Mouse (Mus musculus) skeletal muscle tissue, adult 2 months (tissue): Measurements from ENCODE around the gene Rpl35a.
A peak's percentile ranks its signal among the peaks of the same experiment; 100 is the strongest.
"Not testable (repeated sequence)": the region's sequence is repeated elsewhere in the genome, so short reads cannot be mapped to it uniquely, and the experiment has no call there.

Experiments used
- DNase-seq: peaks from one replicate; pipeline ENCODE4 v3.0.0-alpha.2; 2012; ENCODE audit warnings: low read depth, low spot score

Gene Rpl35a

DNA sequence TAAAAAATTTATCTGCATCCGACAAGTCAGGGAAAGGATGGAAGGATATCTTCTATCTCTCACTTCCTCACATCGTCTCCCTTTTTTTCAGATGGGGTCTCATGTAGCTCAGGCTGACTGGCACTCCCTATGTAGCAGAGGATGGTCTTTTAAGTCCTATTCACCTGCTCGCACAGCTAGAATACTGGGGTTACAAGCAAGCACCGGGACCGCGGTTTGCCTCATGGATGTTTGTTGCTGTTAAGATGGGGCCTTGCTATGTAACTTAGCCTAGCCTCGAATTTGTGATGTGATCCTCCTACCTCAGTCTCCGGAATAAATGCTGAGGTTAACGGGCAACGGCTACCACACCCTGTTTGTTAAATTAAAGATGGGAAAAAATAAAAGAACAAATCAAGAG, 598 bp upstream of the Rpl35a start:
- DNase-seq = no peak

DNA sequence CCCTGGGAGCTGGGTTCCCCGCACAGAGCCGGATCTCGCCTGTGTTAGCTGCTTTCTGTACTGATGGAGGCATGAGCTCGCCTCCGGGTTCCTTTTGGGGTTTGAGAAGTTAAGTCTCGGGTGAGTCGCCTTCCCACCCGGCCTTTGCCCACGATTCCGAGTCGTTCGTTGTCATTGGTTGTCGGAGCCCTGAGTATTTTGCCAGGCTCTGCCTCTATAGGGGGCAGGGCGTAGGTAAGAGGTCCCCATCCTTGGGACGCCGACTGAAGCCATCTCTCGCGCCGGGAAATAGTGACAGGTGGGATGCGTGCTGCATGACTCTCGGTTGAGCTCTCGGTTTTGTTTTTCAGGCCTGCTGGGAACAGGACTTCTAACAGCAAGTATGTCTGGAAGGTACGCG, 533 bp downstream of the Rpl35a start:
- DNase-seq = no peak

DNA sequence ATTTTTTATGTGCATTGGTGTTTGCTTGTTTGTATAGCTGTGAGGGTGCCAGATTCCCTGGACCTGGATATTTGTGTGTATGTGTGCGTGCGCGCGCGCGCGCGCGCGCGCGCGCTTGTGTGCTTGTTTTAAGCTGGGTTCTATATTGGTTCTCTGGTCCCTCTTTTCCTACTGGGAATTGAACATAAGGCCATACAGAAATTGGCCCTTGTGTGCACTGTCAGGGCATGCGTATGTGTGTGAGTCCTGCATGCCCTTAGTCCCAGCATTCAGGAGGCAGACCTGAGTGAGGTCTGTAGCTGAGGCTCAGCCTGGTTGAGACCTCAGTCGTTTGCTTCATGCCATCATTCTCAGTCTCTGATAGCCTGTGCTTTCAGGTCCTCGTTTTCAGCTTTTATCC, 1.8 kb downstream of the Rpl35a start:
- no peak for DNase-seq

DNA sequence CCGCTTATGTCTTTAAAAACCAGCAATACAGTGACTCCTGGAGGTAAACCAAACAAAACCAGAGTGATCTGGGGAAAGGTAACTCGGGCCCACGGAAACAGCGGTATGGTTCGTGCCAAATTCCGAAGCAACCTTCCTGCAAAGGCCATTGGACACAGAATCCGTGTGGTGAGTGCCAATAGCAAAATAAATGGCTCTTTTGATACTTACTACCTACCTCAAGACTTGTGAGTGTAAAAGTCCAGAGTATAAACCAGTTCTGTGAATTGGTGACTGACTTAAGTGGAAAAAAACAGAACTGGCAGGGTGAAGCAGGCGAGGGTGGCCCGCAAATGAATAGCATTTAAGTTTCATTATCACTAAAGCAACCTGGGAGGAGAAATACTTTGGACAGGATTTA, 2.4 kb downstream of the Rpl35a start:
- not testable (repeated sequence) for DNase-seq

DNA sequence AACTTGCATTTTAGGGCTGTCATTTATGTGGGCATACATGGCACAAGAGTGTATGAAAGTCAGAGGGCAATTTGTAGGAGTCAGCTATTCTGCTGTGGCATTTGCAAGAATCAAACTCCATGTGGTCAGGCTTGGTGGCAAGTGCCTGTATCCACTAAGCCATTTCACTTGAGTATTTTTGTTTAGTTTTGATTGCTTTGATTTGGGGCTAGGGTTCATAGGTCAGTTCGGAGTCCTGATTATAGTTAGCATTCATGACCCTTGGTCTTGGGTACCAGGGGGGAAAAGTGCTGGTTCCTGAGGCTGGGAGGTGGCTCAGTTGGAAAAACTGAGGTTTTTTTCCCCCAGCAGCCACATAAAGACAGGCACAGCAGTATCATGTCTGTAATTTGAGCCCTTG, 3.2 kb downstream of the Rpl35a start:
- DNase-seq = no peak

DNA sequence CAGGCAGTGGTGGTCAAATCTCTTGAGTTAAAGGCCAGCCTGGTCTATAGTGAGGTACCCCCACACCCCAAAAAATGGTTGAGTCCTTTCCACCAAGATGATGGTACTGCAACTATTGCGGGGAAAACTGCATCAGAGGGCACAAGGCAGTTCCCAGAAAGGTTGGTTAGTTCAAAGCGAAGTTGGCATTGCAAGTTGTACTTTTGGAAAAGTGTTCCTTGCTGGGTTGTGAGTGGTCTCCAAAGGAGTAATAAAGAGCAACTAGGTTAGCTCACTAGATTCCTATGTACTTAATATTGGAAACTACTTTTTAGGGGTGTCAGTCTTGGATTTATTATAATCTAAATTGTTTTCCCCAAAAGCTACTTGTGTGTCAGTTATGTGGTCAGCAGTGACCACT, 4.7 kb downstream of the Rpl35a start:
- DNase-seq = no peak

DNA sequence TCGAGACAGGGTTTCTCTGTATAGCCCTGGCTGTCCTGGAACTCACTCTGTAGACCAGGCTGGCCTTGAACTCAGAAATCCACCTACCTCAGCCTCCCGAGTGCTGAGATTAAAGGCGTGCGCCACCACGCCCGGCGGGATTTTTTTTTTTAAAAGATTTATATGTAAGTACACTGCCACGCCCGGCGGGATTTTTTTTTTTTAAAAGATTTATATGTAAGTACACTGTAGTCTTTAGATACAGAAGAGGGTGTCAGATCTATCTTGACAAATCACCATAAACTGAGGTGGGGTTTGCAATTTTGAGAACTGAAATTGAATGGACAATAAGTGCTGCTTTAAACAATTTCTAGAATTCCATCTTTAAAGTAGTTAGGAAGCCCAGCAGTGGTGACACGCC, 5.1 kb downstream of the Rpl35a start:
- DNase-seq = no peak

DNA sequence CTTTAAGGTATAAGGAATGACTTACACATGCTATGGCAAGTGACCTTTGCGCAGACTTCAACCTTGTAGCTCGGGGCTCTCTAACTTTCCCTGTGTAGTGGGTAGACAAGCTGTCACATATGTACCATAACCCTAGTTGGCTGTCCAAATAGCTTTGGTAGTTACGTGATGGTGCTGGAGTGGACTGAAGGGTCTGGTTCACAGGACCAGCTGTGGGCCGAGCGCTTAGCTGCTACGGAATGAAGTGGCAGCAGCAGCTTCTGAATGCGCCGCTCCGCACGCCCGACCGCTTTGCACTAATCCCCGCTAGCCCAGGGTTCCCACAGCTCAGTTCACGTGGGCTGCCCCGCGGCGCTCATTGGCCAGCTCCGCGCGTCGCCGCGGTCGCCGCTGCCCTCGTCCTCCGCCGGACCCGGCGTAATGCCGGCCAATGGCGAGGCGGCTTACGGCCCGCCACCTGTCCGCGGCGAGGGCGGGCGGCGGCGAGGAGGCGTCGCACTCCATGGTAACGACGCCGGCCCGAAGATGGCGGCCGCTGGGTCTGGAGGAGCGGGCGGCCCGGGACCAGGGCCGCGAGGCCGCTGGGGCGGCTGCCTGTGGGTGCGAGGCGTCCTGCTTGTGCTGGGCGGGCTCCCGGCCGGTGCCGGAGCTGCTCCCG, 5.9 kb downstream of the Rpl35a start, which contains the start of gene Lmln:
Gene Lmln, plus strand, starts transcription at position 498 of the 658 bp plus-strand sequence.
- peak; percentile 91 for DNase-seq

DNA sequence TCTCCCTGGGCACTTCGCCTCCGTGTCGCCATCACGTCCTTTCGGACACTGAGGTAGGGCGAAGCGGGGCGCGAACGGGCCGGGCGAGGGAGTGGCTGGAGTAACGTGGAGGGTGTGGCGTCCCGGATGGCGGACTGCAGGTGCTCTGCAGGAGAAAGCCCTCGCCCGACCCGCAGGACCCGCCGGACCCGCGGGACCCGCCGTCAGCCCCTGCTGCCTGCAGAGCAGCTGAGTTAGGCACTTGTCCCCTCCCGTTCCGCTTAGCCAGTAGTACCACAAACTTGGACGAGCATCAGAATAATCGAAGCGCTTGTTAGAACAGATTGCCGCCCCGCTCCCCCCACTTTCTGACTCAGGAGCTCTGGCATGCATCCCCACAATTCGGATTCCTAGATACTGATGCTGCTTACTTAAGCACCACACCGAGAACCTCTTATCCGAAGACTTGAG, 6.5 kb downstream of the Rpl35a start:
- peak; percentile 25 for DNase-seq

DNA sequence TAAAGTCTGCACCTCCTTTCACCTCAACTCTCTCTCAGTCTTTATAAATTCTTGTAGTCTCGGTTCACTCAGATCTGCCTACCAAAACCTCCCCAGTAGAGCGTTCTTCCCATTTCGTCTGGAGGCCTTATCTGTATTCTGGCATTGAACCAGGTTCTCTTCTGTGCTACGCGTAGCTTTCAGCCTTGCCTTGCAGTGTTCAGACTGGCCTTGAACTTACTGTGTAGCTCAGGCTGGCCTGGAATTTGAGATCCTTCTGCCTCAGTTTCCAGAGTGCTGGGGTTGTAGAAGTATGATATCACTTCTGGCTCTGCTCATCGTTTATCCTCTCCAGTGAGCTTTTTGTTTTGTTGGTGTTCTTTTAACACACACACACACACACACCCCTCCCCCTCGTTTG, 7.0 kb downstream of the Rpl35a start:
- DNase-seq = no peak

DNA sequence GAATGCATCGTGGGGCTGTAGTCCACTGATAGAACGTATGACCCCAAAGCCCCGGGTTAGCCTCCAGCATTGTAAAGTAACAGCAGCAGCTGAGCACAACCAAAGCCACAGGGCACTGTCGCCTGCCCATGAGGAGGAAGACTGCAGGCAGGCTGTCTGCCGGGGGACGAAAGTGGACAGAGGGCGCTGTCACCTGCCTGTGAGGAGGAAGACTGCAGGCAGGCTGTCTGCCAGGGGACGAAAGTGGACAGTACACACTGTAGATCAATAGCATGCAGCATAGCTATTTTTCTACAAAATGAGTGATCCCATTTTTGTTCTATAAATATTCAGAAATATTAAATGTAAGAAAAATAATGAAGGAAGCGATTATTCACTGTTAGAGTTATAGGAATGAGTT, 8.4 kb downstream of the Rpl35a start:
- no peak for DNase-seq

DNA sequence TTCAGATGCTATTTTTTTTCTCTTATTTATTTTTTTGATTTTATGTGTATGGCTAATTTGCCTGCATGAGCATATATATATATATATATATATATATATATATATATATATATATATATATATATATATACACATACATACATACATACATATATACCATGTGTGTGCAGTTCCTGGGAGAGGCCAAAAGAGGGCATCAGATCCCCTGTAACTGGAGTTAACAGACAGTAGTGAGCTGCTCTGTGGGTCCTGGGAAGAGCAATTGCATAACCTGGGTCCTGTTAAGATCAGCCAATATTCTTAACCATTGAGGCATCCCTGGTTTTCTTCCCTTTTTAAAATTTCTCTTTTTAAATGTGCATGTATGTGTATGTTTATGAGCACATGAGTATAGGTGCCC, 14.7 kb downstream of the Rpl35a start:
- no peak for DNase-seq

DNA sequence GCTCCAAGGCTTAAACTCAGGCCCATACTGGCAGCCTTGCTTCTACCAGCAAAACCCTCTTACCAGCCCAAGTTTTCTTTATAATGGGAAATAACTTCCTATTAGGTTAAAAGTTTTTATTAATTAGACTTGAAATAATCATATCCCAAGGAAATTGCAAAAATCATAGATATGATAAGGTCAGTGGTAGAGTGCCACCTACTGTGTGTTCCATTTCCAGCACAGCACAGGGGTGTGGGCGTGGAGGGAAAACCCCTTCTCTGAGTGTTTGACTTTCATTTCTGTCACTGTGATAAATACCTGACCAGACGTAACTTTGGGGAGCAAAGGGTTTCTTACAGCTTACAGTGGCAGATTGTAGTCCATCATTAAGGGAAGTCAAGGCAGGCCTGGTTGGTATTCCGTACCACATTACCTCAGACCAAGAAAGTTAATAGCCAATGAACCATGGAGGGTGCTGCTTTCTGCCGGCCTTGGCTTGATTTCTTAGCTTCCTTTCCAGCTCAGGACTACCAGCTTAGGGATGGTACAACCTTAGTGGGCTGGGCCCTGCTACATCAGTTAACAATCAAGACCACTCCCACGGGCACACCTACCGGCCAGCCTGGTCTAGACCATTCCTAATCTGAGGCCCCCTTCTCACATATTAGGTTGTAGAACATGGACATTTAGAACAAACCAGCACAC, 16.8 kb downstream of the Rpl35a start:
- no peak for DNase-seq

DNA sequence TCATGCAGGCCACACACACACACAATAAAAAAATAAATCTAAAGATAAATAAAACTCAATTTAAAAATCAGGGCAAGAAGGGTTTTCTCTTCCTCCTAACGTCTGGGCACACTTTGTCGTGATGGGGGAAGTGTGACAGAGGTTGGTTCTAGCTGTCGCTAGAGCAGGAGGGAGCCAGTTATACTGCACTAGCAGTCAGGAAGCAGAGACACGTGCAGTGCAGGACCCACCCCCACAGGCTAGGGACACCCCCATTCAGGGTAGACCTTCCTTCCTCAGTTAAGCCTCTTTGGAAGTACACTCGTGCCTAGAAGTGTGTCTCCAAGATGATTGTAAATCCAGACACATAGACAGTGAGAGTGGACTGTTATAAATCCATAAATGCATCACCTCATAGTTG, 18.7 kb downstream of the Rpl35a start:
- no peak for DNase-seq

DNA sequence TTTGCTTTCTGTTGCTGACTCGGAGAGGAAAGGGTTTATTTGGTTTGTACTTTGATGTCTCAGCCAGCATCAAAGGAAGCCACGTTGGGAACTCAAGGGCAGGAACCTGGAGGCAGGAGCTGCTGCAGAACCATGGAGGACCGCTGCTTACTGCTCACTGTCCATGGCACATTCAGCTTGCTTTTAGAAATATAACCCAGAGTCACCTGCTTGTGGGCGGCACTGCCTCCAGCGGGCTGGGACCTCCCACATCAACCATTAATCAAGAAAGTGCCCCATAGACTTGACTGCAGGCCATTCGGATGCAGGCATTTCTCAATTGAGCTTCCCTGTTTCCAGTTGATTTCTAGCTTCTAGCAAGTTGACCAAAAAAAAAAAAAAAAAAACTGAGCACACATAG, 19.8 kb downstream of the Rpl35a start:
- no peak for DNase-seq

DNA sequence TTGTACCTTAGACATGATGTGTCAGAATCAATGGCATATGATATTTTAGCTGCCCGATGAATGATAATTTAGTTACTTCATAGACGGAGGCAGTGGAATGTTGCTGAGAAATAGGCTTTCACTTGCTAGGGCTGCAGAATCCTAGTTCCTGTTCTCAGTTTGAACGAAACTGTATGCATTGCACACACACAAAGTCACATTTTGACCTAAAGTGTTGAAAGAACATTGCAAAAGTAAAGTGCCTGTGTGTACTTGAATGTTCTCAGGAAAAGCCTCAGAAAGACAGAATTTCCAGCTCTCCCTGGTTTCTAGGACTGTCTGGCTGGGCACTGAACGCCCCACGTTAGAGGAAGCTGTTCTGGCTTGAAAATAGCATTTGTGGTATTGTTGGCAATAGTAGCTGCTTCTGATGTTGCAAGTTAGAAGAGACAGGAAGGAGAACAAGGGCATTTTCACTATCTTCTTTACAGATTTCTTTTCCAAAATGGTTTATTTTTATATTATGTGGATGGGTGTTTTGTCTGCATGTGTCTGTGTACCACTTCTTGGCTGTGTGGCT, 20.9 kb downstream of the Rpl35a start:
- DNase-seq = no peak

DNA sequence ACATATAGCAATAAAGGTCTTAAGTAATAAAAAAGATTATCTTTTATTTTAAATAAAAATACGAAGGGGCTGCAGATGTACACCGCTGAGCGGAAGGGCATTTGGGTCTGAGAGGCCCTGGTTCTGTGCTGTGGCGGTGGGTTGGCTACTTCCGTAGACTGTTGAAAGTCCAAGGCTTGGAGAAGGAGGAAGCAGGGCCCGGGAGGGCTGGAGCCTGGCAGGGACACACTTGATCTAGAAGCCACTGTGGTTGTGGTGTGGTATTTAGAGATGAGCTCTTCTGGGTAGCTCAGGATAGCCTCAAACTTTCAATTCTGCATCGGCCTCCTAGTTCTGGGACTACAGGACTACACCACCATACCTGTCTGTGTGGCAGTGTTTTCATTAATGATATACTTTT, 23.8 kb downstream of the Rpl35a start:
- DNase-seq = no peak

DNA sequence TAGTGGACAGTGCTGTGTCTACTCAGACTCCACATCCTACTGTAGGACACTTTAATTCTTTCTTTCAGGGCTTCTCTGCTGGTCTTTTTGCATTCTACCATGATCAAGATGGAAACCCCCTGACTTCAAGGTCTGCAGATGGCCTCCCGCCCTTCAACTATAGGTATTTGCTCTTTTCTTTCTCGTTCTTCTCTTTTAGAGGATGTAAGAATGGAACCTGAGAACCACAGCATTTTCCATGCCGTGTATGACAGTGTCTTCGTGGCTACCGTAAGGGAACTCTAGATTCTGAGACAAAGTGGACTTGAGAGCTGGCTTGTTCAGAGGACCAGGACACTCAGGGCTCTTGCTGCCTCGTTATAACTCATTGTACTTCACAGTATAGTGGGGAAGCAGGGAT, 26.7 kb downstream of the Rpl35a start:
- no peak for DNase-seq

DNA sequence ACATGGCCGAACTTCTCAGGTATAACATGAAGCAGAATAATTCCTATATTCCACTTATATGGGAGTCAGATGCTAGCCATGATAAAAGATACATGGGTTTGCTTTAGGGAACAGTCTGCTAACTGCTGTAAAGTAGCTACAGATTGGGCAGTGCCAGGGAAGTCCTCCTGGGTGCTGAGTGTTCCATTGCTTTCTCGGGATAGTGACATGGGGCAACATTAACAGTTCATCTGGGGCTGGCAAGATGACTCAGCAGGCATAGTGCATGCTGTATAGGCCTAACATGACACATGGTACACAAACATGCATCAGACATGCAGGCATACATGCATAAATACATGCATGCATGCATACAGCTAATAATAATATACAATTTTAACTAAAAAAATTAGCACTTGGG, 27.7 kb downstream of the Rpl35a start:
- DNase-seq = no peak

DNA sequence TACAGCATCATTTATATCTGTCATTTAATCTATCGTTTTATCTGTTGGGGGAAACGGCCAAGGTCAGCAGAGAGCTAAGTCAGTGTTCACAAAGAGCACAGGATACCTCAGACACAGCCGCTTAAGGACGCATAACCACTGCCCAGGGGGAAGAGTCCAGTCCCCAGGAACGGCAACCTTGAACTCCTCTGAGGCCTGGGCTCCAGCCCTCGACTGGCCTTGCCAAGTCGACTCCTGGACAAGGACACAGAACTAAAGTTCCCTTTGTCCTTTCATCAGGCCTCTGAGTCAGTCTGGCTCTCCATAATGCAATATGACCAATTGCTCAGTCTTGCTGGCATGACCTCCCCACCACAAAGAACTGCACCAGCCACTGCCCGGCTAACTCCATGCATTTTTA, 29.4 kb downstream of the Rpl35a start:
- no peak for DNase-seq
